Mouse (Mus musculus) thymus, adult 2 months (tissue): ENCODE data around the gene Commd8.

Source experiments
- CTCF ChIP-seq: fragments of 200-500 bp; IDR thresholded peaks from 2 replicates; pipeline ENCODE4 v1.5.1; 2012; ENCODE audit warnings: mild to moderate bottlenecking, control low read depth, low read length, moderate library complexity, borderline replicate concordance; ENCODE audit not compliant: control insufficient read depth, poor library complexity, insufficient read depth; ENCODE audit errors: extremely low read depth
- POLR2A ChIP-seq: fragments of 200-500 bp; IDR thresholded peaks from 2 replicates; pipeline ENCODE4 v1.6.1; 2012; ENCODE audit warnings: mild to moderate bottlenecking, low read length, control low read depth, moderate library complexity; ENCODE audit not compliant: control insufficient read depth, poor library complexity, insufficient read depth; ENCODE audit errors: extremely low read depth

GRCm38 (mm10) chr5:72184437-72185100, 16.6 kb upstream of the Commd8 start:
- TF ChIP-seq CTCF (no peak), POLR2A (no peak)
